Mouse (Mus musculus): ENCODE data around the gene Slc2a13. TPM values are rescaled to one million over a fixed set of nuclear protein-coding genes. Genes with fewer than 3 reads are reported as not detected.

The Slc2a13 gene
- polyA plus RNA-seq, 1 experiment from 2014 or later: 2.7 TPM

GRCm38 (mm10) chr15:91371859-91372394 is 201.1 kb downstream of the Slc2a13 start:
- Histone ChIP-seq H3K27me3 (no peaks in the 10 kb centered on the region), H3K4me3 (no peak overlapping the region), H3K4me1 (peaks cover 7% of the 10 kb centered on the region; the same call in 1 of the 2 replicates), H3K9ac (no peak overlapping the region), H3K27ac (no peak overlapping the region), H3K9me3 (no peaks in the 10 kb centered on the region), H3K4me2 (replicated peaks) (no peak overlapping the region), H3K36me3 (no peaks in the 10 kb centered on the region)
- 38% methylated on average over 7 of the region's 7 CpGs for WGBS
- ATAC-seq (ENCODE audit: insufficient number of reproducible peaks, insufficient read depth, low FRiP score, low TSS enrichment): no peak

DNA sequence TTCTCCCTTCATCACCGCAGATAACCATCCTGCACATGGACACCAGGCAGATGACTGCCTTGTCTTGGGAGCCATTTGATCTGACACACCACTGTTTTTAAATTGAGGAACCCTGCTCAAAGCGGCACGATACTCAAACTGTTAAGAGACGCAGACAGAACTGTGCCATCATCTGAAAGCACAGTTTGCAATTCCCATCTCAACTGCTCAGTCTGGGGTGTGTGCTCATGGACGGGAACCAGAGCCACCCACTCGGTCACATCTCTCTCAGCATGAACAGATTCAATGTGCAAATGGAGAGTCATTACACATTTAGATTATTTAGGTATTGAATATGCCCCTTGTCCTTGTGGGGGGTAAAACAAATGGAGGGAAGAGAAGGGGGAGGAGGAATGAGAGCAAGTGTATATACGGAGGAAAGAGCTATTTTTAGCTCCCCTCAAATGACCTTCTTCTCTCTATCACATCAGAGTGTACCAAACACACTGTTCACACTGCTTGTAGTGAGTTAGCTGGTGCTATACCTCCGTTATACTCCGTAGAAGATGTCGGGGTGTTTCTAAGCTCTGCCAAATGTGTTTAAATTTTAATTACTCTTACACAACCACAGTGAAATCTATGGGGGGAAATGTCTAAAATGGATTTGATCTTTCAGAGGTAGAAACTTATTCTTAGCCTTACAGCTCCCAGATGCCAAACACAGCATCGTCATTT is 203.2 kb downstream of the Slc2a13 start:
- WGBS: 79% methylated on average over 11 of the region's 11 CpGs

GRCm38 (mm10) chr15:91360495-91360894 is 212.6 kb downstream of the Slc2a13 start:
- no peak for ATAC-seq (ENCODE audit: insufficient number of reproducible peaks, insufficient read depth, low FRiP score, low TSS enrichment)
- H3K27ac ChIP-seq: no peak overlapping the region
- H3K4me2 ChIP-seq (replicated peaks): no peak overlapping the region
- 52% methylated on average over 2 of the region's 2 CpGs for WGBS
- no peak overlapping the region for H3K9ac ChIP-seq
- no peaks in the 10 kb centered on the region for H3K4me1 ChIP-seq
- H3K4me3 ChIP-seq: no peak overlapping the region
- no peaks in the 10 kb centered on the region for H3K9me3 ChIP-seq
- no peaks in the 10 kb centered on the region for H3K36me3 ChIP-seq
- no peaks in the 10 kb centered on the region for H3K27me3 ChIP-seq

More for the DNA sequence above, 203.2 kb downstream of the Slc2a13 start:
- no peak for ATAC-seq (ENCODE audit: insufficient number of reproducible peaks, insufficient read depth, low FRiP score, low TSS enrichment)
- no peak overlapping the region for H3K9ac ChIP-seq
- no peaks in the 10 kb centered on the region for H3K36me3 ChIP-seq
- H3K27ac ChIP-seq: no peak overlapping the region
- H3K9me3 ChIP-seq: no peaks in the 10 kb centered on the region
- no peak overlapping the region for H3K4me3 ChIP-seq
- no peak overlapping the region for H3K4me2 ChIP-seq (replicated peaks)
- no peaks in the 10 kb centered on the region for H3K27me3 ChIP-seq
- peaks cover 7% of the 10 kb centered on the region; the same call in 1 of the 2 replicates for H3K4me1 ChIP-seq

DNA sequence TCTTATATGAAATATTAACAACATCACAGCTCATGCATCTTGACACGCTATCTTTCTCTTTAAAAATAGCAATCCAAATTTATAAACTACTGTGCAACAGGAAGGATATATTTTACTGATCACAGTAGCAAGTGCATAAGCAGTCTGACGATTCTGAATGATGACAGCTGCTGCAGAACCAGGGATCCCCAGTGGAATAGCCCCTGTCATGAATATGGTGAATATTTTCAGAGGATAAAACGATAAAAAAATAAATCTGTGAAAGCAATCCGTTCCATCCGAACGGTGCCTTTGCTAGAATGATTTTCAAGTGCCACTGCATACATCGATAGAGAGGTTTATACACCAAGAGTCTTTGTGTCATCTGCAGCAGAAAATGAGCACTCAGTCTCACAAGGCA is 222.1 kb downstream of the Slc2a13 start:
- Histone ChIP-seq H3K36me3 (no peaks in the 10 kb centered on the region), H3K9me3 (no peaks in the 10 kb centered on the region), H3K4me2 (replicated peaks) (no peak overlapping the region), H3K4me3 (no peak overlapping the region), H3K27ac (no peak overlapping the region), H3K27me3 (no peaks in the 10 kb centered on the region), H3K4me1 (no peaks in the 10 kb centered on the region), H3K9ac (no peak overlapping the region)
- no peak for ATAC-seq (ENCODE audit: insufficient number of reproducible peaks, insufficient read depth, low FRiP score, low TSS enrichment)
- WGBS: 75% methylated on average over 7 of the region's 7 CpGs

DNA sequence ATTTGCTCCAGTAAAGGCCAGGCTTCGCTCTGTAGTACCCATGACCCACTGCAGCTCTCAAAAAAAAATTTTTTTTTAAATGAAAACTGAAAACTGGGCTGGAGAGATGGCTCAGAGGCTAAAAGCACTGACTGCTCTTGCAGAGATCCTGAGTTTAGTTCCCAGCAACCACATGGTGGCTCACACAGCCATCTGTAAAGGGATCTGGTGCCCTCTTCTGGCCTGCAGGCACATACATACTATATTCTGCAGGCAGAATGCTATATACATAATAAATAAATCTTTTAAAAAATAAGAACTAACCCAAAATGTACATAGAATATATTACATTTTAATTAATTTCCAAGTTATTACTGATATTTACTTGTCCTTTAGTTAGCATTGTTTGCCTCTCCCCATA is 234.7 kb downstream of the Slc2a13 start:
- Histone ChIP-seq H3K27me3 (no peaks in the 10 kb centered on the region), H3K4me3 (no peak overlapping the region), H3K9ac (no peak overlapping the region), H3K4me1 (0 out of 2 replicates have a peak, but pooled peaks cover 4% of the 10 kb centered on the region), H3K27ac (no peak overlapping the region), H3K9me3 (no peaks in the 10 kb centered on the region), H3K36me3 (no peaks in the 10 kb centered on the region), H3K4me2 (replicated peaks) (no peak overlapping the region)
- no peak for ATAC-seq (ENCODE audit: insufficient number of reproducible peaks, insufficient read depth, low FRiP score, low TSS enrichment)
- WGBS: 84% methylated on average over 1 of the region's 1 CpGs

GRCm38 (mm10) chr15:91334416-91334900 is 238.6 kb downstream of the Slc2a13 start:
- ATAC-seq (ENCODE audit: insufficient number of reproducible peaks, insufficient read depth, low FRiP score, low TSS enrichment): no peak
- no peak overlapping the region for H3K4me2 ChIP-seq (replicated peaks)
- no peaks in the 10 kb centered on the region for H3K9me3 ChIP-seq
- H3K36me3 ChIP-seq: no peaks in the 10 kb centered on the region
- no peaks in the 10 kb centered on the region for H3K27me3 ChIP-seq
- H3K4me3 ChIP-seq: no peak overlapping the region
- 85% methylated on average over 6 of the region's 6 CpGs for WGBS
- no peak overlapping the region for H3K27ac ChIP-seq
- no peaks in the 10 kb centered on the region for H3K4me1 ChIP-seq
- no peak overlapping the region for H3K9ac ChIP-seq

GRCm38 (mm10) chr15:91327748-91328147 is 245.3 kb downstream of the Slc2a13 start:
- Histone ChIP-seq H3K9ac (no peak overlapping the region), H3K4me1 (peaks cover 16% of the 10 kb centered on the region; the same call in 1 of the 2 replicates), H3K27me3 (no peaks in the 10 kb centered on the region), H3K36me3 (no peaks in the 10 kb centered on the region), H3K27ac (no peak overlapping the region), H3K9me3 (no peaks in the 10 kb centered on the region), H3K4me3 (no peak overlapping the region), H3K4me2 (replicated peaks) (no peak overlapping the region)
- WGBS: 60% methylated on average over 3 of the region's 3 CpGs
- ATAC-seq (ENCODE audit: insufficient number of reproducible peaks, insufficient read depth, low FRiP score, low TSS enrichment): no peak

DNA sequence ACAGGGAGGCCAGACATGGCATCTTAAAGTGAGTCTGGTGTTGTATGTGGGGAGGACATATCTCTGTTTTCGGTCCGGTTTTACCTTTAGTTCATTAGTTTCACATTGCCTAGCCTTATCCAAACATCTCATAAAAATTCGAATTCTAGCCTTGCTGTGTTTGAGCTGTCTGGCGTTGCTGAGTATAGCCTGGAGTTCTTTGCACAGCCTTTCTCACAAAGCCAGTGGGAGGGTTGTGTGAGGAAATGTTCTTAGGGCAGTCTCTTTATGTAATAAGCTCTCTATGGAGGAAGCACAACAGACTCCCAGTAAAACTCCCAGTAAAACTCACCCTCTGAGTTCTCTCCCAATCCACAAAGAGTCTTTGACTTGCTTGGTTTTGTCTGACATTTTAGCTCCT is 246.0 kb downstream of the Slc2a13 start:
- Histone ChIP-seq H3K9ac (no peak overlapping the region), H3K4me1 (peaks cover 16% of the 10 kb centered on the region; the same call in 1 of the 2 replicates), H3K4me3 (no peak overlapping the region), H3K4me2 (replicated peaks) (no peak overlapping the region), H3K27me3 (no peaks in the 10 kb centered on the region), H3K36me3 (no peaks in the 10 kb centered on the region), H3K27ac (no peak overlapping the region), H3K9me3 (no peaks in the 10 kb centered on the region)
- WGBS: 82% methylated on average over 4 of the region's 4 CpGs
- no peak for ATAC-seq (ENCODE audit: insufficient number of reproducible peaks, insufficient read depth, low FRiP score, low TSS enrichment)

GRCm38 (mm10) chr15:91319376-91319775 is 253.7 kb downstream of the Slc2a13 start:
- Histone ChIP-seq H3K36me3 (no peaks in the 10 kb centered on the region), H3K4me1 (peaks cover 6% of the 10 kb centered on the region; the same call in 1 of the 2 replicates), H3K27me3 (no peaks in the 10 kb centered on the region), H3K4me3 (no peak overlapping the region), H3K9ac (no peak overlapping the region), H3K4me2 (replicated peaks) (no peak overlapping the region), H3K9me3 (no peaks in the 10 kb centered on the region), H3K27ac (no peak overlapping the region)
- 70% methylated on average over 3 of the region's 3 CpGs for WGBS
- no peak for ATAC-seq (ENCODE audit: insufficient number of reproducible peaks, insufficient read depth, low FRiP score, low TSS enrichment)

- Histone ChIP-seq H3K4me3 (no peak overlapping the region), H3K9me3 (no peaks in the 10 kb centered on the region), H3K9ac (no peak overlapping the region), H3K27ac (no peak overlapping the region), H3K4me1 (0 out of 2 replicates have a peak, but pooled peaks cover 4% of the 10 kb centered on the region), H3K4me2 (replicated peaks) (no peak overlapping the region), H3K27me3 (no peaks in the 10 kb centered on the region), H3K36me3 (no peaks in the 10 kb centered on the region)
- 85% methylated on average over 4 of the region's 4 CpGs for WGBS
- no peak for ATAC-seq (ENCODE audit: insufficient number of reproducible peaks, insufficient read depth, low FRiP score, low TSS enrichment)
Observed at GRCm38 (mm10) chr15:91316964-91317363, 256.1 kb downstream of the Slc2a13 start.

DNA sequence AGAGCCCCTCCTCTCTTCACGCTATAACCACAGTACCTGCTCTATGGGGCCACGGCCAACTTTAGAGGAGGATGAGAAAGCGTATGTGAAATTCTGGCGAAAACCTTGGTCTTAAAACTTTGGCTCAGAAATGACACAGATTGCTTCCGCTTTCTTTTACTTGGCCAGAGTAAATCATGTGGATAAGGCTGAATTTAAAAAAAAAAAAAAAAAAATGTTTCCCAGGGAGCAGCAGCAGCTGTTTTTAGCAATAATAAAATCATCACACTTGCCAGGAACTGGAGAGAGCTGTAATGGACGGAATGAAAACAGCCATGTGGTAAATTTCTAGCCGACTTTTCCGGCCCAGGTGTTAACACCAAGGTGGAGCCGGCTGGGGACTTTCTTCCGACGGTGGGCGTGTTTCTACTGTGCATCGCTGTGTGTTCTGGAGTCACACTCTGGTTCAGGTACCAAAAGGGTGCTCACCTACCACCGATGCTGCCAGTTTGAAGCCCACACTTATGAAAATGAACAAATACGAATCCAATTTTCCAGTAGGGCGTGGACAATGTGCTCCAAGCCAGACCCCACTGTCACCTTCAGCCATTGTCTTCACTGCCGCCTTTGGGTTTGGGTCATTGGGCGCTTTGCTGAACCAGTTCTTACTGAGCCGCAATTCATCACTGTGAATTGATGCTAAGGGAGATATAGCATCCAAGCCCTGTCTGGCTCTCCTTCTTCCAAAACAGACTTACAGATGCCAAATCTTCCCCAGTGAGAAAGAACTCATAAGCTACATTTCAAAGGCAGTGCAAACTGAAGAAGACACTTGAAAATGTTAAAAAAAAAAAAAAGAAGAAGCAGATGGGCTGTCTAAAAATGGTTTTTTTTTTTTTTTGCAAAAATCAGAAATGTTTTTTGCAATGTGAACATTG is 258.4 kb downstream of the Slc2a13 start:
- no peak overlapping the region for H3K27ac ChIP-seq
- 81% methylated on average over 19 of the region's 19 CpGs for WGBS
- H3K36me3 ChIP-seq: no peaks in the 10 kb centered on the region
- H3K4me3 ChIP-seq: no peak overlapping the region
- no peaks in the 10 kb centered on the region for H3K9me3 ChIP-seq
- H3K27me3 ChIP-seq: no peaks in the 10 kb centered on the region
- no peaks in the 10 kb centered on the region for H3K4me1 ChIP-seq
- H3K4me2 ChIP-seq (replicated peaks): no peak overlapping the region
- ATAC-seq (ENCODE audit: insufficient number of reproducible peaks, insufficient read depth, low FRiP score, low TSS enrichment): no peak
- no peak overlapping the region for H3K9ac ChIP-seq
